Mouse (Mus musculus): ENCODE results near the gene Plekhg3. TPM values are rescaled to one million over a fixed set of nuclear protein-coding genes. Genes with fewer than 3 reads are reported as not detected.

The Plekhg3 gene
- polyA plus RNA-seq, 1 experiment: 28.5 TPM

GRCm38 (mm10) chr12:76554871-76555386 is 24.2 kb downstream of the Plekhg3 start:
- H3K27ac ChIP-seq (ENCODE audit: insufficient read depth, low read length): no peak overlapping the region
- no peak for TF ChIP-seq EP300 (IDR thresholded peaks at IDR 0.05; ENCODE audit: insufficient read depth, low read depth, low read length)
- no peak for TF ChIP-seq POLR2A (IDR thresholded peaks at IDR 0.05; ENCODE audit: insufficient read depth, low read length)
- no peak for TF ChIP-seq CTCF (IDR thresholded peaks at IDR 0.05; ENCODE audit: low read depth, low read length)
- H3K9ac ChIP-seq (ENCODE audit: low read depth, poor library complexity, severe bottlenecking): no peak overlapping the region
- H3K36me3 ChIP-seq (ENCODE audit: control insufficient read depth, insufficient read depth, low read length, poor library complexity, severe bottlenecking): no peaks in the 10 kb centered on the region
- H3K4me3 ChIP-seq (ENCODE audit: low read depth, low read length): no peak overlapping the region
- H3K9me3 ChIP-seq (replicated peaks; ENCODE audit: control insufficient read depth, insufficient read depth, low read length, poor library complexity, severe bottlenecking): no peaks in the 10 kb centered on the region
- H3K4me1 ChIP-seq (ENCODE audit: control insufficient read depth, insufficient read depth, low read length): no peaks in the 10 kb centered on the region
- no peaks in the 10 kb centered on the region for H3K27me3 ChIP-seq (ENCODE audit: control insufficient read depth, insufficient read depth, low read length, poor library complexity, severe bottlenecking)

- no peak for TF ChIP-seq EP300 (IDR thresholded peaks at IDR 0.05; ENCODE audit: insufficient read depth, low read depth, low read length)
- no peak for TF ChIP-seq POLR2A (IDR thresholded peaks at IDR 0.05; ENCODE audit: insufficient read depth, low read length)
- no peak for TF ChIP-seq CTCF (IDR thresholded peaks at IDR 0.05; ENCODE audit: low read depth, low read length)
- H3K27me3 ChIP-seq (ENCODE audit: control insufficient read depth, insufficient read depth, low read length, poor library complexity, severe bottlenecking): no peaks in the 10 kb centered on the region
- no peak overlapping the region for H3K27ac ChIP-seq (ENCODE audit: insufficient read depth, low read length)
- H3K4me3 ChIP-seq (ENCODE audit: low read depth, low read length): no peak overlapping the region
- no peaks in the 10 kb centered on the region for H3K36me3 ChIP-seq (ENCODE audit: control insufficient read depth, insufficient read depth, low read length, poor library complexity, severe bottlenecking)
- no peak overlapping the region for H3K9ac ChIP-seq (ENCODE audit: low read depth, poor library complexity, severe bottlenecking)
- no peaks in the 10 kb centered on the region for H3K9me3 ChIP-seq (replicated peaks; ENCODE audit: control insufficient read depth, insufficient read depth, low read length, poor library complexity, severe bottlenecking)
- H3K4me1 ChIP-seq (ENCODE audit: control insufficient read depth, insufficient read depth, low read length): no peaks in the 10 kb centered on the region
These were observed 25.5 kb downstream of the Plekhg3 start for GRCm38 (mm10) chr12:76556187-76556586.

DNA sequence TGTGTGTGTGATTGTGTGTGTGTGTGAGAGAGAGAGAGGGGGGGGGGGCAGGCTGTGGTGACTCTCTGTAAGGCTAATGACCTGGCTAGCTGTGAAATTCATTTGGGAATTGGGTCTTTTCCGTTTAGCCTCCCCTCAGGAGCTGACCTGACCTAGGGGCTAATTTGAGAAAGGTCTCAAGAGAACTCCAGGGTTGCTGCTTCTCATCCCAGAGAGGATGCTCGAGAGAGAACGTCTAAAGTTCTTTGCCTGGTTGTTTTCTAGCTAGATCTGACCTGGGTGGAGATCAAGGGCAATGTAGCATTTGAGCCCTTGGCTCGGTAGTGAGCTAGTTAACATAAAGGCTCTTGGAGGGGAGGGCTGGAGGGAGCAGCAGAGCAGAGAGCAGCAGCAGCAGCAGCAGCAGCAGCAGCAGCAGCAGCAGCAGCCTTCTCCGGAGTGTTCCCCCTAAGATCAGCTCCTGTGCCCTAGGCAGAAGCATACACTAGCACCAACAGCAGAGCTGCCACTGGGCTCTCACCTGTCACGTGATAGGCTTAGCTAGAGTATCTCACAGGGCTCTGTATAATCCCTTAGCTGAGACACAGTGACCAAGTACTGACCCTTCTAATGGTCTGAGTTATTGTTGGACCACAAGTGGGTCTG is 26.2 kb downstream of the Plekhg3 start:
- Histone ChIP-seq H3K27ac (ENCODE audit: insufficient read depth, low read length) (no peak overlapping the region), H3K4me1 (ENCODE audit: control insufficient read depth, insufficient read depth, low read length) (no peaks in the 10 kb centered on the region), H3K4me3 (ENCODE audit: low read depth, low read length) (no peak overlapping the region), H3K9ac (ENCODE audit: low read depth, poor library complexity, severe bottlenecking) (no peak overlapping the region), H3K36me3 (ENCODE audit: control insufficient read depth, insufficient read depth, low read length, poor library complexity, severe bottlenecking) (no peaks in the 10 kb centered on the region), H3K9me3 (replicated peaks; ENCODE audit: control insufficient read depth, insufficient read depth, low read length, poor library complexity, severe bottlenecking) (no peaks in the 10 kb centered on the region), H3K27me3 (ENCODE audit: control insufficient read depth, insufficient read depth, low read length, poor library complexity, severe bottlenecking) (no peaks in the 10 kb centered on the region)
- no peak for TF ChIP-seq POLR2A (IDR thresholded peaks at IDR 0.05; ENCODE audit: insufficient read depth, low read length)
- no peak for TF ChIP-seq EP300 (IDR thresholded peaks at IDR 0.05; ENCODE audit: insufficient read depth, low read depth, low read length)
- no peak for TF ChIP-seq CTCF (IDR thresholded peaks at IDR 0.05; ENCODE audit: low read depth, low read length)

DNA sequence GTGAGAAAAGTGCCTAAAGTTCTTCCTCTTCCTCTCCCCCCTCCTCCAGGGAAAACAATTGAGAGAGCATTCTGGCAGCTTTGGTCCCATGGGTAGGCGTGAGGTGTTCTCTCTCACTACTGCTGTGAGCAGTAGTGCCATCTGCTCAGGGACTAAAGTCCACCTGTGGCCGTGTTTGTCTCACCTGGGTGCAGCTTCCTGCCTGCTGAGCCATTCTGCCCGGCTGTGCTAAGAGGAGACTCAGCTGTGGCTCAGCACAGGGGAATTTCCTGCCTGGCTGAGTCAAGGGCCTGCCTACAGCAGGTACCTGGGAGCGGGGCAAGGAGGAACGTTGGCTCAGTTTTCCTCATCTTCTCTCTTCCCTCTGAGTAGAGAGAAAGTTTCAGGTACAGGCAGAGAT is 27.5 kb downstream of the Plekhg3 start:
- Histone ChIP-seq H3K27ac (ENCODE audit: insufficient read depth, low read length) (no peak overlapping the region), H3K4me1 (ENCODE audit: control insufficient read depth, insufficient read depth, low read length) (no peaks in the 10 kb centered on the region), H3K27me3 (ENCODE audit: control insufficient read depth, insufficient read depth, low read length, poor library complexity, severe bottlenecking) (no peaks in the 10 kb centered on the region), H3K9ac (ENCODE audit: low read depth, poor library complexity, severe bottlenecking) (no peak overlapping the region), H3K9me3 (replicated peaks; ENCODE audit: control insufficient read depth, insufficient read depth, low read length, poor library complexity, severe bottlenecking) (no peaks in the 10 kb centered on the region), H3K4me3 (ENCODE audit: low read depth, low read length) (no peak overlapping the region), H3K36me3 (ENCODE audit: control insufficient read depth, insufficient read depth, low read length, poor library complexity, severe bottlenecking) (no peaks in the 10 kb centered on the region)
- no peak for TF ChIP-seq POLR2A (IDR thresholded peaks at IDR 0.05; ENCODE audit: insufficient read depth, low read length)

DNA sequence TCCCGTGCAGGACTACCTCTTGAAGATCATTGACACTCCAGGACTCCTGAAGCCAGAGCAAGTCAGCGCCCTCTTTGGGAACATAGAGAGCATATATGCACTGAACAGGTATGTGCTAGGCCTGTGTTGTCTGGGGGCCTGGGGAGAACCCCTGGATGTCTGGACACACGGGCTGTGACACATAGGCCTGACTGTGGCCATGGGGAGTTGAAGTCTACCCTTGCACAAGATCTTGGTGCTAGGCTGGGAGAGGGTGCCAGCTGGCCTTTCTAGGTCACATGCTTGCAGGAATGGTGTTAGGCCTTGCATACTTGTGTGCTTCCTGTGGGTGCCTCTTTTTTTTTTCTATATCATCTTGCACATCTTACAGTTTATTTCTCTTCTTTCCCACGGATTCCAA is 31.5 kb downstream of the Plekhg3 start:
- Histone ChIP-seq H3K4me1 (ENCODE audit: control insufficient read depth, insufficient read depth, low read length) (no peaks in the 10 kb centered on the region), H3K9ac (ENCODE audit: low read depth, poor library complexity, severe bottlenecking) (no peak overlapping the region), H3K4me3 (ENCODE audit: low read depth, low read length) (no peak overlapping the region), H3K9me3 (replicated peaks; ENCODE audit: control insufficient read depth, insufficient read depth, low read length, poor library complexity, severe bottlenecking) (no peaks in the 10 kb centered on the region), H3K27ac (ENCODE audit: insufficient read depth, low read length) (no peak overlapping the region), H3K27me3 (ENCODE audit: control insufficient read depth, insufficient read depth, low read length, poor library complexity, severe bottlenecking) (no peaks in the 10 kb centered on the region), H3K36me3 (ENCODE audit: control insufficient read depth, insufficient read depth, low read length, poor library complexity, severe bottlenecking) (0 out of 2 replicates have a peak, but pooled peaks cover 4% of the 10 kb centered on the region)
- no peak for TF ChIP-seq EP300 (IDR thresholded peaks at IDR 0.05; ENCODE audit: insufficient read depth, low read depth, low read length)
- no peak for TF ChIP-seq CTCF (IDR thresholded peaks at IDR 0.05; ENCODE audit: low read depth, low read length)
- no peak for TF ChIP-seq POLR2A (IDR thresholded peaks at IDR 0.05; ENCODE audit: insufficient read depth, low read length)

GRCm38 (mm10) chr12:76566284-76566683 is 35.6 kb downstream of the Plekhg3 start:
- Histone ChIP-seq H3K4me3 (ENCODE audit: low read depth, low read length) (no peak overlapping the region), H3K27ac (ENCODE audit: insufficient read depth, low read length) (no peak overlapping the region), H3K27me3 (ENCODE audit: control insufficient read depth, insufficient read depth, low read length, poor library complexity, severe bottlenecking) (no peaks in the 10 kb centered on the region), H3K36me3 (ENCODE audit: control insufficient read depth, insufficient read depth, low read length, poor library complexity, severe bottlenecking) (0 out of 2 replicates have a peak, but pooled peaks cover 4% of the 10 kb centered on the region), H3K4me1 (ENCODE audit: control insufficient read depth, insufficient read depth, low read length) (peaks cover 3% of the 10 kb centered on the region), H3K9ac (ENCODE audit: low read depth, poor library complexity, severe bottlenecking) (no peak overlapping the region), H3K9me3 (replicated peaks; ENCODE audit: control insufficient read depth, insufficient read depth, low read length, poor library complexity, severe bottlenecking) (no peaks in the 10 kb centered on the region)
- no peak for TF ChIP-seq POLR2A (IDR thresholded peaks at IDR 0.05; ENCODE audit: insufficient read depth, low read length)
- TF ChIP-seq EP300 (IDR thresholded peaks at IDR 0.05; ENCODE audit: insufficient read depth, low read depth, low read length): no peak
- no peak for TF ChIP-seq CTCF (IDR thresholded peaks at IDR 0.05; ENCODE audit: low read depth, low read length)
